Mouse (Mus musculus) megakaryocyte, adult 5-6 weeks (primary cell): Measurements from ENCODE around the gene Tead4. TPM values are rescaled to one million over a fixed set of nuclear protein-coding genes. Genes with fewer than 3 reads are reported as not detected.

Experiments used
- ATAC-seq: 2 replicates; pipeline ENCODE4 v1.8.0; 2016; ENCODE audit warnings: mild to moderate bottlenecking, inconsistent platforms; ENCODE audit not compliant: poor library complexity, severe bottlenecking
- total RNA-seq, 2 experiments: library from RNA; stranded (forward) in 1 of 2; stranded (reverse) in 1 of 2; fragments of 153-499, 151-499 nt in 1 of 2; fragments of 221-1000, 200-1000 nt in 1 of 2; gene quantifications; 2 replicates each; pipeline versions ENCODE4 v1.2.3 to v1.2.4; 2015 to 2017

The Tead4 gene
- total RNA-seq, 2 experiments from 2014 or later, result 0.07 TPM; not detected in 1

DNA sequence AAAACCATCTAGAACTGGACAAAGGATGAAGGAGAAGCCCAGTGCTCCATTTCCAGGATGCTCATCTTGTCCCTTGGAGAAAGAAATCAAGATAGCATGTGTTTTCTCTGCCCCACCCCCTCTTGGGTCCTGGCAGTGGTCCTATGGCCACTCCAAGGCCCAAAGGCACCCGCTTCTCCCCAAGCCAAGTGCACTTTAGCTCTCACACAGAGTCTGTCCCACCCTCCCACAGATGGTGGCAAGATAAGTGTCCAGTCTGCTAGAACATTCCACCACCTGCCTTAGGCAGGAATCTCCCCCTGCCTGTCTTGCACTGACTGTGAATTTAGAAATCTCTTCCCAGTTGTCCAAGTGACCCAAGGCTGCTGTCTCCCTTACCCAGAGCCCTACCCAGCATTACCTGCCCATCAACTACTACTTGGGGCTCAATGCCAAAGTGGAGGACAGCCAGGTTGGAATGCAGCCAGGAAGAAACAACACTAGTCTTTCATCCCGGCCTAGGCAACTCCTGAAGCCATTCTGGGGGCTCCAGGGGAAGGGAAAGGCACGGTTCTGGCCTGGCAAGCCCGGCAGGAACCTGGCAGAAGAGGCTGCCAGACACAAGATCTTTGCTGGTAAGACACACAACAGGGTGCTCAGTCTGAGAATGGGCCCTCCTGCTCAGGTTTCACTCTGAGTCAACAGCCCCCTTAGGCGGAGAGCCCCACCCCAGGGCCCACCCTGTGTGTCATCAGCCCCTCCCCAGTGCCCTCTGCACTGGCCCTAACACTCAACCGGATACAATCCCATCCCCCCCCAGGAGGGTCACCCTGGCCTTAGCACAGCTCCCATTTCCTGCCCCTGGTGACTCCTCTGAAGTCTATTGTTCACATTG, 4.5 kb downstream of the Tead4 start:
- ATAC-seq, result no peak

DNA sequence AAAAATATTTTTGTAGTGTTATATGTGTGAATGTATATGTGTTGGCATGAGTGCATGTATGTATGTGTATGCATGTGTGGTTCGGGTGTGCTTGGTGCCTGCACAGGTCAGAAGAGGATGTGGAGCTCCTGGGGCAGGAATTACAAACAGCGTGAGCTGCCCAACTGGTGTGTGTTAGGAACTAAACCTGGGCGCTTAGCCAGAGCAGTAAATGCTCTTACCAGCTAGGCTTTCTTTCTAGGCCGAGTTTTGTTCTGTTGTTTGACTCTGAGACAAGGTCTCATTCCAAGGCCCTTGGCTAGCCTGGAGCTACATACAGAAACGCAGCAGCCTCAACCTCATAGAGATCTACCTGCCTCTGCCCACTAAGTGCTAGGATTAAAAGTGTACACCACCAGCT, 9.3 kb downstream of the Tead4 start:
- ATAC-seq, result no peak

- no peak for ATAC-seq
These were observed 11.9 kb downstream of the Tead4 start for GRCm38 (mm10) chr6:128288681-128289080.

DNA sequence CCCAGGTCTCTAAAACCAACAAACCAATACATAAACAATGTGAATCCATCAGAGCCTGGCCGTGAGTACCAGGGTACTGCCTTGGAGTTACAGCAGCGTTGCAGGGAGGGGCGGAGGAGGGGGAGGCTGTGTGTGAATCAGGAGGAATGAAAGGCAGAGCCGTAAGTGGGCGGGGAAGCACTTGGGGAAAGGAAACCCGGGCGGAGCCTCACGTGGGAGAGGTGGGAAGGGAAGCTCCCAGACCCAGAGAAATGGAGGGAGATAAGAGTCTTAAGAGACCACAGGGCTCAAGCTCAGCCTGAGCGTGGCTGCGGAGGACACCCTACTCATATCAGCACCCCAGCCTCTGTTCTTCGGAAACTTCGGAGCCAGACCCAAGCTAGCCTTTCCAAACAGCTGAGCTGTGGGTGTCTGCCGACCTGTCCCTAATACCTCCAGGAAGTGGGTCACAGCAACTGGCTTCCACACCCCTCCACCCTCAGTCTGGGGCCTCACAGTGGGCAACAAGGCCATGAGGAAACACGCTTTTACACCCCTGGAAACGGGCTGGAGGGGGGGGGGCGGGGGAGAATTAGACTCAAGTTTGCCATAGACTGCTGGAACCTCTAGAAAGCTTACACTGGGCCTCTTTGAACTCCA, 14.7 kb downstream of the Tead4 start:
- peak; percentile 24; the same call in 1 of the 2 replicates for ATAC-seq

GRCm38 (mm10) chr6:128282126-128282525, 18.5 kb downstream of the Tead4 start:
- ATAC-seq, result no peak

DNA sequence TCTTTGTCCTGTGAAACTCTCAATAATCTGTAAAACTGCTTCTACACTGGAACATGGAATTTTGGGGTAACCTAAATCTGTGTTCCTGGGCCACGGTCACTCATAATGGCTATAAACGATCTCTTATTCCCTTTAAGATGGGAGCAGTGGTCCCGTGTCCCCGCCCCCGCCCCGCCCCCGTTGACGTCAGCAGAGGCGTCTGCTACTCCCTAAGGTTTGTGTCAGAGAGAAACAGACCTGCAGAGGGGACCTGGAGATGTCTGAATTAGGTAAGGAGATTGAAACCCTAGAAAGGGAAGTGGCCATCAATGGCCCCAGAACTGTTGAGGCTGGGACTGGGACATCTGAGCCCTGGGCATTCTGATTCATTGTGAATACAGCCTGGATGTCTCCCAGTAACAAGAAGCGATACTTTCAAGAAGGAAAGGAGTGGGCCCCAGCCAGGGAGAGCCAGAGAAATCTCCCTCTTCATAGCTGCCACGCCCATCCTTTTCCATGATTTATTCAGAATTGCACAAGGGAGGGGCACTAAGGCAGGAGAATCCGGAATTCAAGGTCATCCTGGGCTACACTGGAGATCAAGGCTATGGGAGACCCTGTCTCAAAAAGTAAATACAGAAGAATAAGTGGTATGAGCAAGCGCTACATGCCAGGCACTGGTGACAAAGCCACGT, 20.0 kb downstream of the Tead4 start:
- no peak for ATAC-seq

GRCm38 (mm10) chr6:128279608-128280007, 21.0 kb downstream of the Tead4 start:
- no peak for ATAC-seq

- ATAC-seq, result no peak
These were observed 21.5 kb downstream of the Tead4 start for GRCm38 (mm10) chr6:128279099-128279498.

DNA sequence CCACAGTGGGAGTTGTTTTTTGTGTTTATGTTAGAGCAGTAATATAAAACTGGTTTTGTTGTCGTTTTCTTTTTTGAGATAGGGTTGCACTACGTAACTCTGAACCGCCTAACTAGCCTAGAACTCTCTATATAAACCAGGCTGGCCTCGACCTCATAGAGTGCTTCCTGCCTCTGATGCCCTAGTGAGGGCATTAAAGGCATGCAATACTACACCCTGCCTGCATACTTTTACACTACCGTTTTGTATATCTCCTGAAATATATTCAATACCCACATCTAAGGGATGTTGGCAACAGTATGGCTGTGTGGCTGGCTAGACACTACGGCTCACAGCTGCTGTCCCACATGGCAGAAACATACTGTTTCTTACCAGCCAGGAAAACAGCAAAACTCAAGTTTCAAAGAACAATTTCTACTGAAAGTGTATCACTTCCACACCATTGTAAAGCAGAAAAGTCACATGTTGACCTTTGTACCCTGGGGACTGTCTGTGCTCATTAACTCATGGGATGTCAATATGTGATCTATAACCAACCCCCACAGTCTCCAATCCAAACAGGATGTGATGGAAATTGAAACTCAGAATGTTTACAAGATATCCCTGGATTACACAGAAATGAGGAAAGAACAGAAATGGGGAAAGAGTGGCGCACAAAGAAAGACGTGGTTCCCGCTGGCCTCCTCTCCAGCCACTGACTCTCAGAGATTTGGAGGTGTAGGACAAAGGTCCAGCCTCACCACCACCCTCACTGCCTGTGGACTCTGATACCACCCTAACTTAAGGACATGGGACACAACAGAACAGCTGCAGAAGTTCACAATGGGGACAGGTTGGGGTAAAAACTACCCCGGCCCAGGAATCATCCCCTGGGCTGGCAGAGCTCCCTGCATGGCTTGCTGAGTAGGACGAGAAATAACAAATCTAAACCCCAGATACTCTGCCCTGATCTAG, 23.2 kb downstream of the Tead4 start:
- ATAC-seq, result no peak

DNA sequence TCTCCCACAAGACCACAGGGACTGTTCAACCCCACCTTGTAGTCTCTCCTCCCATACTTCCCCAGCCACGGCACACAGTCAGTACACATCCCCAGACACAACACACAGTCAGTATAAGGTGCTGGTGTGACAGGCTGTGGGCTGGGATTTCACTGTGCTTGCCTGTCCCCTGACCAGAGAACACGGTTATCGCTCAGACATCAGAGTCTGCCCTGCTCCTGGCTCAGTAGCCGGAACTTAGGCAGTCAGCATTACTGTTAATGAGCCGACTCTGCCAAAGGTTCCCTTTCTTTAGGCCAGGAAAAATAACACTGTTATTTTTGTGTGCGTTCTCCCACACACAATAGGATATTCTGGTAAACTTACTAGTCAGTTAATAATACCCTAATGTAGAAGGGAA, 24.3 kb downstream of the Tead4 start:
- no peak for ATAC-seq

DNA sequence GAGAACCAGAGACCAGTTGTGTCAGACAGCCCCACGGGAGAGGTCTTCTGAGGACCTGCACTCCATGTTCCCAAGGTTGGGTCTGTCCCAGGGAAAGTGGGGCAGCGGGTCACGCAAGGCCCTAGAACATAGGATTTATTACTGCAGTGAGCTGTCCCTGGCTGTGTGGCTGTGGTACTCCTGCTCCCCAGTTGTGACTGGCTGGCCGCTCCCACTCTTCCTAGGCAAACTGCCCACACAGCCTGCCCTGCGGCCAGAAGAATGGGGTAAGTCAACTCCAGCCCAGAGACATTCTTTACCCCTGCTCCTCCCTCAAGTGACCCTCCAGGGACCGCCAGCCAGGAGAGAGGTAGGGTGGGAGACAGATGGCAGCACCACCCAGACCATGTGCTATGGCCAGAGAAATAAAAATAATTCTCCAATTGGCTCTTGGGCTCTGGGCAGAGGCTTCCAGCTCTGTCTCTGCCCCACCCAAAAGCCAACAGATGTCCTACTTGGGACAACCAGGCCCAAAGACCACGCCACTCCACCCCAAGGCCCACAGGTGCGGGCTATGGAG, 25.0 kb downstream of the Tead4 start:
- no peak for ATAC-seq

DNA sequence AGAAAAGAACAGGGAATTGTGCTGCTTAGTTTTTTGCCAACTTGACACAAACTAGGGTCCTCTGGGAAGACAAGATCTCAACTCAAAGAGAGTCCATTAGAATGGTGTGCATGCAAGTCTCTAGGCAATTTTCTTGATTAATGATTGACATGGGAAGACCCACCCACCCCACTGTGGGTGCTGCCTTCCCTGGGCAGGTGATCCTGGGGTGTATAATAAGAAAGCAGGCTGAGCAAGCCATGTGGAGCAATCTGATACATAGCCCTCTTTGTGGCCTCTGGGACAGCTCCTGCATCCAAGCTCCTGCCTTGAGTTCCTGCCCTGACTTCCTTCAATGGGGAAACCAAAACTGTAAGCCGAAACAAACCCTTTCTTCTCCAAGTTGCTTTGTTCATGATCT, 27.1 kb downstream of the Tead4 start:
- ATAC-seq, result no peak

DNA sequence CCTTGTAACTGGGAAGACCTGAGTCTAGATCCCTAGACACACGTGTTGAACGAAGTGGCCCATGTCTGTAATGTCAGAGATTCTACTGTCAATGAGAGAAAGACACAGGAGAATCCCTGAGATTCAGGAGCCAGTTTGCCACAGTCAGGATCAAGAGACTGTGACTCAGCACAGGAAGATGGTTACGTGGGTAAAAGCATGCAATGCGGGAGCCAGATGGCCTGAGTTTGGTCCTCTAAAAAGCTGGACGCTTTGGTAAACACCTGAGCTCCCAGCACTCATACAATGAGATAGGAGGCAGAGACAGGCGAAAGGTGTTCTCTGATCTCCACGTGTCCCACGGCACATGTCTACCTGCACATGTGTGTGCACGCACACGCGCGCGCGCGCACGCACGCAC, 27.9 kb downstream of the Tead4 start:
- ATAC-seq, result no peak

GRCm38 (mm10) chr6:128269850-128270249, 30.8 kb downstream of the Tead4 start:
- no peak for ATAC-seq

GRCm38 (mm10) chr6:128264870-128265526, 35.6 kb downstream of the Tead4 start:
- ATAC-seq, result no peak

GRCm38 (mm10) chr6:128261486-128261885, 39.1 kb downstream of the Tead4 start:
- ATAC-seq, result no peak

DNA sequence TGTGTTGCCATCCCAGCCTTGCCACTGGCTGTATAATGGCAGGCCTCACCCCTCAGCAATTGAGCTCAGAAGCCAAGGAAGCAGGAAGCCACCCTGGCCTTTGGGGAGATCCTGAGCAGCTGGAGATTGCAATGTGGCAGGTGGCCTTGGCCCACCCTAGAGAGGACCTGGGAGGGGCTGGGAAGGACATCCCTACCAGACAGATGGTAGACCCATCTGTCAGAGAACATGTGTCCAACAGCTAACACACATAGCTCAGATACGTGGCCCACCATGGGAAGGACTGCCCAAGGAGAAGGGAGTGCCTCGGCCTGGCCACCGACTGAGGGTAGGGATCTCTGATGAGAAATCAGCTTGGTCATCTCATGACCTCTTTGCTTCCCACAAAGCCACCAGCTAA, 41.4 kb downstream of the Tead4 start:
- ATAC-seq, result no peak

DNA sequence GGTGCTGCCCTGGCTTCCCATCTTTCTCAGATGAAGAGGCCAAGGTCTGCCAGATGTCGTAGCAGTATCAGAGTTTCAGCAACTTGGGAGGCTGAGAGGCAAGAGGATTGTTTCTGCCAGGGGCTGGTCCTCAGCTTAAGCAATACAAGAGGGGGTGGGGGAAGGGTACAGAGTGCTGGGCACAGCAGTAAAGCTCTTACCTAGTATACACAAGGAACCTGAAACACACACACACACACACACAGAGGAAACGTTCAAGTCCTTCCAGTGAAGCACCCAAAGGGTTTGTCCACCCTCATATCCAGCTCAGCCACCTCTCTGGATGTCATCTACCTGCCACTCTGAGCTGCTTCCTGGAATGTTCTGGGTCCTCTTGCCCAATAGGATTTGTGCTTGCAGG, 44.7 kb downstream of the Tead4 start:
- no peak for ATAC-seq

GRCm38 (mm10) chr6:128255292-128255691, 45.3 kb downstream of the Tead4 start:
- no peak for ATAC-seq

DNA sequence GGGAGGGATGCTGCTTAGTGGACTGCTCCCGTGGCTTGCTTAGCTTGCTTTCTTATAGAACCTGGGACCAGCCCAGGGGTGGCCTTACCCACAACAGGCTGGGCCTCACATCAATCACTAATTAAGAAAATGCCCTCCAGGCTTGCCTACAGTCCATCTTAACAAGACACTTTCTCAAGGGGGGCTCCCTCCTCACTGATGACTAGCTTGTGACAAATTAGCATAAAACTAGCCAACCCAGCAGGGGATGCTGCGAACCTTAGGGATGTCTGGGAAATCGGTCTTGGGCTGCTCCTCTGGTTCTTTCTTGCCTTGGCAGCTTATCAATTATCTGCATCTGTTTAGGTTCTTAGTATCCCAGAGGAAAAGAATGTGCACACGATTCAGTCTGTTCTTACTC, 46.1 kb downstream of the Tead4 start:
- ATAC-seq, result no peak
